Mouse (Mus musculus): Measurements from ENCODE around the gene Pla2g4c. TPM values are rescaled to one million over a fixed set of nuclear protein-coding genes. Genes with fewer than 3 reads are reported as not detected.
"Not testable (repeated sequence)": the region's sequence is repeated elsewhere in the genome, so short reads cannot be mapped to it uniquely, and the experiment has no call there.

The Pla2g4c gene
- polyA plus RNA-seq (2012; rRNA removed): 2.9 and 3.0 TPM in 2 replicates

GRCm38 (mm10) chr7:13324316-13324715, at the start of gene Pla2g4c:
Gene Pla2g4c (plus strand): TSS chr7:13324655.
- DNase-seq (ENCODE audit: low read depth, low spot score): no peak
- 24% methylated on average over 2 of the region's 2 CpGs for WGBS

- 97% methylated on average over 16 of the region's 16 CpGs for WGBS
- DNase-seq (ENCODE audit: low read depth, low spot score): no peak
Observed at GRCm38 (mm10) chr7:13277081-13277480, 47.4 kb upstream of the Pla2g4c start, which contains the start of gene Lig1. Gene Lig1 (plus strand): TSS chr7:13277283.

GRCm38 (mm10) chr7:13277833-13278232, 46.6 kb upstream of the Pla2g4c start:
- no peak for DNase-seq (ENCODE audit: low read depth, low spot score)
- WGBS: 5% methylated on average over 2 of the region's 2 CpGs

GRCm38 (mm10) chr7:13278308-13278891, 46.1 kb upstream of the Pla2g4c start, which contains the start of gene Zswim9:
Gene Zswim9 (minus strand): TSS chr7:13278721.
- peak; percentile 71 for DNase-seq (ENCODE audit: low read depth, low spot score)
- under 1% methylated on average over 39 of the region's 39 CpGs for WGBS

GRCm38 (mm10) chr7:13278957-13279356, 45.5 kb upstream of the Pla2g4c start:
- WGBS: 2% methylated on average over 18 of the region's 29 CpGs
- not testable (repeated sequence) for DNase-seq (ENCODE audit: low read depth, low spot score)

- WGBS: 45% methylated on average over 5 of the region's 5 CpGs
- no peak for DNase-seq (ENCODE audit: low read depth, low spot score)
Observed at GRCm38 (mm10) chr7:13288621-13289020, 35.8 kb upstream of the Pla2g4c start.

- WGBS: 79% methylated on average over 1 of the region's 1 CpGs
Observed at GRCm38 (mm10) chr7:13290041-13290675, 34.3 kb upstream of the Pla2g4c start.

GRCm38 (mm10) chr7:13291370-13291769, 33.1 kb upstream of the Pla2g4c start:
- DNase-seq (ENCODE audit: low read depth, low spot score): no peak
- 79% methylated on average over 2 of the region's 2 CpGs for WGBS

More at GRCm38 (mm10) chr7:13290041-13290675, 34.3 kb upstream of the Pla2g4c start:
- no peak for DNase-seq (ENCODE audit: low read depth, low spot score)

- 83% methylated on average over 11 of the region's 11 CpGs for WGBS
- DNase-seq (ENCODE audit: low read depth, low spot score): no peak
Observed at GRCm38 (mm10) chr7:13293878-13294855, 30.3 kb upstream of the Pla2g4c start.

- DNase-seq (ENCODE audit: low read depth, low spot score): no peak
- 94% methylated on average over 7 of the region's 7 CpGs for whole genome bisulfite sequencing
Observed at GRCm38 (mm10) chr7:13295256-13295655, 29.2 kb upstream of the Pla2g4c start.

- DNase-seq (ENCODE audit: low read depth, low spot score): no peak
- WGBS: 78% methylated on average over 1 of the region's 1 CpGs
Observed at GRCm38 (mm10) chr7:13297636-13298035, 26.8 kb upstream of the Pla2g4c start.

GRCm38 (mm10) chr7:13298821-13299220, 25.6 kb upstream of the Pla2g4c start:
- 91% methylated on average over 5 of the region's 5 CpGs for WGBS
- DNase-seq (ENCODE audit: low read depth, low spot score): no peak

GRCm38 (mm10) chr7:13301643-13302042, 22.8 kb upstream of the Pla2g4c start:
- WGBS: 86% methylated on average over 1 of the region's 1 CpGs
- DNase-seq (ENCODE audit: low read depth, low spot score): no peak

- no peak for DNase-seq (ENCODE audit: low read depth, low spot score)
- WGBS: 73% methylated on average over 2 of the region's 2 CpGs
Observed at GRCm38 (mm10) chr7:13302780-13303179, 21.7 kb upstream of the Pla2g4c start.

- DNase-seq (ENCODE audit: low read depth, low spot score): no peak
Observed at GRCm38 (mm10) chr7:13303372-13303771, 21.1 kb upstream of the Pla2g4c start.

- DNase-seq (ENCODE audit: low read depth, low spot score): no peak
- WGBS: 93% methylated on average over 2 of the region's 2 CpGs
Observed at GRCm38 (mm10) chr7:13309407-13309806, 15.0 kb upstream of the Pla2g4c start.

GRCm38 (mm10) chr7:13310493-13311199, 13.8 kb upstream of the Pla2g4c start:
- WGBS: 83% methylated on average over 6 of the region's 6 CpGs

GRCm38 (mm10) chr7:13311401-13311800, 13.1 kb upstream of the Pla2g4c start:
- DNase-seq (ENCODE audit: low read depth, low spot score): no peak
- WGBS: over 99% methylated on average over 4 of the region's 4 CpGs

More at GRCm38 (mm10) chr7:13310493-13311199, 13.8 kb upstream of the Pla2g4c start:
- no peak for DNase-seq (ENCODE audit: low read depth, low spot score)

GRCm38 (mm10) chr7:13314095-13314597, 10.3 kb upstream of the Pla2g4c start:
- WGBS: 31% methylated on average over 5 of the region's 5 CpGs
- DNase-seq (ENCODE audit: low read depth, low spot score): peak; percentile 56
